Mouse (Mus musculus) thymus, postnatal 25 days (tissue): ENCODE results near the gene Abca1.

Experiments
- DNase-seq: peaks from one replicate; pipeline ENCODE4 v3.0.0; 2022

Gene Abca1

GRCm38 (mm10) chr4:53120038-53120685, 39.5 kb downstream of the Abca1 start:
- no peak for DNase-seq

- no peak for DNase-seq
These were observed 41.1 kb downstream of the Abca1 start for GRCm38 (mm10) chr4:53118643-53119042.

GRCm38 (mm10) chr4:53117610-53118009, 42.1 kb downstream of the Abca1 start:
- DNase-seq, result no peak

DNA sequence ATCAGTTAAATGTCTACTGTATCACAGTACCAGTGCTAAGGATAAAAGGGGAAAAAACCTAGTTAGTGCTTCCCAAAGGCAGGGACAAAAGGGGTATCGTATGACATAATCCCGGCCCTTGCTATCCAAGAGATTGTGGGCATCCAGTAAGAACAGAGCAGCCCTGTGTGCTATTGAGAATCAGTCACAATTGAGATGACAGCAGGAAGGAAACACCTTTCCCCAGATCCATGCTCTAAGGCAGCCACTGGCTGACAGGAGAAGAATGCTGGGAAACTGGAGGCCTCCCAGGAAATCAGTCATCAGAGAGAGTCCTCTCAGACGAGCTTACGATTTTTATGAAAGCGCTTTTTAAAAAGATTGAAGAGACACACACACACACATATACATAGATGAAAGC, 42.6 kb downstream of the Abca1 start:
- no peak for DNase-seq

DNA sequence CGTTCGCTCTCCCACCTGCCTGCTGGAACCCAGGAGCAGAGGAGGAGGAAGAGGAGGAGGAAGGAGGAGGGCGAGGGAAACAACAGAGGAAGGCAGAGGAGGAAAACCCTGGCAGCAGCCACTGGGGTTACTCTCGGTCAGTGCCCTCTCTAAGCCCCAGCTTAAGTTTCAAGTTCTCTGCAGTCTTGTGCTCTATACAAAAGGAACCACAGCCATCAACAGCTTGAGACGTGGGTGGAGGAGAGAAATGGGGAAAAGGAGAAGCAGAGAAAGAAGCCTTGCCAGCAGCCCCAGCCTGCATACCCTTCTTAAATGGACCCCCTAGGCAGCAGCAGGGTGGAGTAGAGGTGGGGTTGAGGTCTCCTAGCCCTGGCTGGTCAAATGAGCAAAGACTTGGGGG, 43.8 kb downstream of the Abca1 start:
- no peak for DNase-seq

GRCm38 (mm10) chr4:53115410-53115809, 44.3 kb downstream of the Abca1 start:
- no peak for DNase-seq

DNA sequence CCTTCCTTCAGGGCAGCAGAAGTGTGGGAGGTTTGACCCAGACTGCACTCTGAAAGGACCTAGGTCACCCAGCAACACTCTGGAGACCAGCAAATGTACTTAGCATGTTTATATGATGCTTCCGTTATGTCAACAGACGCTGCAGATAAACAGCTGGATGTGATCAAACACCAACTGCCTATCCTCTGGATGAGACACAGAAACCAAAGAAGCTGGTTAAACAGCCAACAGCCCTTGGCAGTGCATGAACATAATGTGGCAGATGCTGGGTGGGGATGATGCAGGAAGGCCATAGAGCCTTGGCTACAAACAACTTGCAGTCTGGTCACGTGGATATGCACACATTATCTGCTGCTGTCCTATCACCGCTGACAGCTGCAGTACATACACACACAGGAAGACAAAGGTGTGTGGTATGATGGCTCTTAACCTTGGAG, 47.8 kb downstream of the Abca1 start:
- DNase-seq, result no peak

- DNase-seq, result no peak
These were observed 49.3 kb downstream of the Abca1 start for GRCm38 (mm10) chr4:53110356-53110755.

- no peak for DNase-seq
These were observed 50.2 kb downstream of the Abca1 start for GRCm38 (mm10) chr4:53109381-53109928.

DNA sequence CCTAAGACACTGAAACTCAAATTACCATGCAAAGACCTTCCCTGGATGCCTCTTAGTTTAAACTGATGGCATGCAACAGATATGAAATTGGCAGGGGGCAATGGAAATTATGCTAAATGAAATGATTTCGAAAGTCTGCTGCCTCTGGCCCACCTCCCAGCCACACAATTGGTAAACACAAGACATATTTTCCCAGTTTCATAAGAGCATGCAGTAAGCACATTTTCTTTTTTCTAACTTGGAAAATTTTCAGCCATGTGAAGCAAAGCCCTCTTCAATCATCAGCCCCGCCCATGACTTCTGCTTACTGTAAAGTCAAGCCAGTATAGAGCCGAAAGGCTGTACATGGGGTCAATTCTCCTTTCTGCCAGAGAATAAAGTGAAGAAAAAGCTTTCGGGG, 51.5 kb downstream of the Abca1 start:
- no peak for DNase-seq

DNA sequence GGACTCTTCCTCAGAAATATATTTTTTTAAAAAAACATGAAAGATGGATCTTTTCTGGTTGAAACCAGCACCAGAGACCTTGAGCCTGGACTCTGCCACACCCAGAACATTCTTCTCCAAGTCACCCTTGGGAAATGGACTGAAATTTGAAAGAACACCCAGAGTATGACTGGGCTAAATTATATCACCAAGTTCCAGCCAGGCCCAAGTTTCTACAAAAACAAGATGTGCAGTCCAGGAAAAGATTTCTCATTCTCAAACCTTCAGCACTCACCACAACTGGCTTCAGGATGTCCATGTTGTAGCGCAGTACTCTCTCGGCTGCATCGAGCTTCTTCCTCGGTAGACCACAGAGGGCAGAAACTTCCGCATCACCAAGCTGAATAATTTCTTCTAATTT, 53.0 kb downstream of the Abca1 start:
- DNase-seq, result no peak

DNA sequence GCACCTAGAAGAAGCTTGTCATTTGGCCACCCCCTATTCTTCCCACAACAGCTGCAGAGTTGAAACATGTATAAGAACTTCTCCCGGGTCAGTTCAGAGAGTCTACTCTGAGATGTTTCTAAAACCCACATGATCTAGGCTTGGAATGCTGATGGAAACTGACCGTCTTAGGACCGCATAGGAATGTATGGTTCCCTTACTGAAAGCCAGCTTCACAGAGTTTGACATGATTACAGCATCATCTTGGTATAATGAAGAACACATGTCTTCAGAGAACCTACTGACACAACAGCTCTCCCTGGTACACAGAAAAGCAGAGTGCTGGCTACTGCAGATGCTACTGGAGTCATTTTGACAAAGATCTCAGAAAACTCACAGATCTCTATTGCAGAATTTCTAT, 53.6 kb downstream of the Abca1 start:
- no peak for DNase-seq

DNA sequence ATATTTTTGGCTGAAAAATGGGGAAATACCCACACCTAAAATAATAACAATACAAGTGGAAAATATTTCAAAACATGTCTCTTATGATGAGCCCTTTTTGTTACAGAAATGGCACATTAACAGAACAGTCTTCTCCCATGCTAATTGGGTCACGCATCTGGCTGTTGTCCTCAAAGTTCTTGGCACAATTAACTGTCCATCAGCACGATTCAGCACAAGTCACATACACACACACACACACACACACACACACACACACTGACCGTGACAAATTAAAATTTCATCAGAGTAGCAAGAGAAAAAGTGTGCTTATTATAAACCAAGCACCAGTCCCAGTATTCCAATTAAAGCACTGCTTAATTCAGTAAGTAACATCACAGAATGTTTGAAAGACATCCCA, 55.1 kb downstream of the Abca1 start:
- DNase-seq, result no peak

DNA sequence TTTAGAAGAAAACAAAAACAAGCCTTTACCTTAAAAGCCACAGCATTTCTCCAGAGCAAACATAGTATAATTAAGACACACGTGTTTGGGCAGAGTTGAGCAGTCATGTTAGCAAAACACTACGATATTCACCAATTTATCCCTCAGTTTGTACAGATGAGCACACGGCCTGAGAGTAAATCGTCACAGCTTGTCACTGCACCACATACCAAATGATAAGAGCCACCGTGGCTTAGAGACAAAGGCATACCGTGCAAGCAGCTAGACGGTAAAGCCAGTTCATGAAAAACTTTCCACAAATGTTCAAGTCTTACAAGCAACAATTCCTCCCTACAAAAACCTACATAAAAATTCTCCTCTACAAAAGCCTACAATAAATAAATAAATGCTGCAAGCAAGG, 57.2 kb downstream of the Abca1 start:
- DNase-seq, result no peak

DNA sequence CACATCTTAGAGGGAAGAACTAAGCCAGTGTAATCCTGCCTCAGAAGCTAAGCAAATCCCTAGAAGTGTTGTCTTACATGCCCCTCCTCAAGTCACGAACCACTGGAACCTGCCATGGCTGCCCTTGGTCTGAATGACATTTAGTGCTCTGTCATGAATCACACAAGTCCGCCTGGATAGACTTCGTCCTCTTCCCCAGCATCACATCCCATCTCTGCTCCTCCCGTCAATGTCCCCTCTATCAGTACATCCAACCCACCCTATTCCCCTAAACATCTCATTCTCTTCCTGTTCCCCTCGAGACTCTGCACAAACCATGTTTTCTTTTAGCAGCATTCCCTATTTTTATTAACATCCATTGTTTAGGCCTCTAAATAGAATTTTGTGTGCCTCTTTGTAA, 58.4 kb downstream of the Abca1 start:
- DNase-seq, result no peak

DNA sequence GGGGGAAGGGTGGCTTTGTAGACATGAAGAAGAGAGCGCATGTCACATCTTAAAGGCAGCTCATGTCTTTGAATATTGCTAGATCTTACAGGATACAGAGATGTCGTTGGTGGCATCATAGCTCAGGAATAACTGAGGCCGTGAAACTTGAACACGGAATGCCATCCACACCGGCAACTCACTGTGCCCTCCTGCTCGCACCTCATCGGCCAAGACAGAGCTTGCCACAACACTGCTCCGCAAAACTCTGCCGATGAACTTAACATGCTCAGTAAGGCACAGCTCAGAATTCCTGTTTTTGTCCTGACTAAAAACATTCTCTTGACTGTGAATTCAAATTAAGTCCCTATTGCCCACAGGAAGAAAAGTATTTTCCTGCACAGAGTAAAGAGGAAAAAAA, 59.2 kb downstream of the Abca1 start:
- DNase-seq, result no peak

- no peak for DNase-seq
These were observed 64.8 kb downstream of the Abca1 start for GRCm38 (mm10) chr4:53094850-53095249.

GRCm38 (mm10) chr4:53094331-53094730, 65.4 kb downstream of the Abca1 start:
- DNase-seq, result no peak

- no peak for DNase-seq
These were observed 66.1 kb downstream of the Abca1 start for GRCm38 (mm10) chr4:53093615-53094014.

GRCm38 (mm10) chr4:53089641-53090040, 70.1 kb downstream of the Abca1 start:
- no peak for DNase-seq

- no peak for DNase-seq
These were observed 70.7 kb downstream of the Abca1 start for GRCm38 (mm10) chr4:53088999-53089398.

DNA sequence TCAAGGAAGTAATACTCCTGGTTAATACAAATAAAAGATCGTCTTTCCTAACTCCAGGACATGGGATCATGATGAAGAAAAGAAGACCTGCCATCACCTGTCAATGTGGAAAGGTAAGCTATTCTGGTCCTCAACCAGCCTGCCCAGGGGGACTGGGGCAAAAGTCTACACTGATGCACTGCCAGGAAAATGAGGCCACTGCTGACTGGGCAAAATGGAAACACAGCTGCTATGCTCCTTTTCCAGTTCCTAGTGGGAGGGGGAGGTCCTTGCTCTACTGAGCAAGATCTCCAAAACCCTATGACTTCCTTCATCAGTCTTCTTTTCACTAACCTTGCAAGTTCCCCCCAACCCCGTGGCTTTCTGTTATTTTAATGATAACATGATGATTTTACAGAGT, 73.1 kb downstream of the Abca1 start:
- DNase-seq, result no peak

- DNase-seq, result no peak
These were observed 74.1 kb downstream of the Abca1 start for GRCm38 (mm10) chr4:53085634-53086033.

DNA sequence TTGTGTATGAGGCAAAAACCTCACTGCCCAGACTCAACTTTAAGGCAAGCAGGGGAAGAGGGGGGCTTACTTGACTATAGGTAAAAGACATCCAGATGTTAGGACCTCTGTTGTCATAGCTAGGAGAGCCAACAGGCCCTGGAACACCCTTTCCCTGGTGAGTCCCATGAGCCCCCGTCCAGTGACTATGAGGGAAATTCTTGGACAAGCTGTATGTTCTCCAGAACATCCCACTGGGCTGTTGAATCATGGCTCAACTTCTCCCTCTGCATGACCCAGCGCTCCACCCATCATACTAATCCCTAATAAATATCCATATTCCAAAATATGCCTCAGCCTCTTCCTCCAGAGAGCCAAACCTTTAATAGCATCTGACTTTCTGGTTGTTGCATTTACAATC, 76.6 kb downstream of the Abca1 start:
- DNase-seq, result no peak

GRCm38 (mm10) chr4:53082451-53082850, 77.2 kb downstream of the Abca1 start:
- no peak for DNase-seq
